Mouse (Mus musculus): ENCODE results near the gene Irak3.
A peak's percentile ranks its signal among the peaks of the same experiment; 100 is the strongest.
"Not testable (repeated sequence)": the region's sequence is repeated elsewhere in the genome, so short reads cannot be mapped to it uniquely, and the experiment has no call there.

Gene Irak3

GRCm38 (mm10) chr10:120164931-120165792, 36.8 kb downstream of the Irak3 start:
- no peak for ATAC-seq (ENCODE audit: insufficient number of reproducible peaks, low FRiP score, low TSS enrichment)

DNA sequence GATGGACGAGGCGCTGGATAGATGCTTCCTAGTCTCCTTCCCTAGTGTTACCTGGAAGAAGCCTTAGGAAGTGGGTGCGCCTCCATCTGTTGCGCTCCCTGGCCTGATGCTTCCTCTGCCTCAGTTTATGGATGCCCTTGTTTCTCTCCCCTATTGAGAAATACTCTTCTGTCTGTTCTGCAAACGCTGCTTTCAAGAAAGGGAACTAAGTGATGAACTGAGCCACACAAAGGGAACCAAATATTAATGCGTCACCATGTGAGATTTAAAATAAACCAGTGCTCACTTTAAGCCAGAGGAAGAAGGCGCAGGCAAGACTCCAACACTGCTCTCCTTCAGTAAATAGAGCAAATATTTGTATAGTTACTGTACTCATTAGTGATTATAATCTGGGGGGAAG, 38.4 kb downstream of the Irak3 start:
- no peak for ATAC-seq (ENCODE audit: insufficient number of reproducible peaks, low FRiP score, low TSS enrichment)

DNA sequence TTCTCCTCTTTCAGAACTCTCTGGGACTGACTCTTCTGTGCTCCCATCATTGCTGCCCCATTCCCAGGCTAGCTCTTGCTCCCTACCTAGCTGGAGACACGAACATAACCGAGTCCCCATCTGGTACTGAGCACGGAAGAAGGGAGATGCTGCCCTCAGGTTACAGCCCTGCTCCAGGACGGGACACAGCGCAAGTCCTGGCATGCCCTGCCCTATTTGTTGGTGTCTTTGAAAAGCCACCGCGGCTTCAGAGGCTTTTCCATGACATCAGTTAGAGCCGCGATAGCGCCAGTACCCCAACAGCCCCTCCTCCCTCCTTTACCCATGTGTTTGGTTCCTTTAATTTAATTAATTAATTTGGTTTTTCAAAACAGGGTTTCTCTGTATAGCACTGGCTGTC, 39.1 kb downstream of the Irak3 start:
- no peak for ATAC-seq (ENCODE audit: insufficient number of reproducible peaks, low FRiP score, low TSS enrichment)

- no peak for ATAC-seq (ENCODE audit: insufficient number of reproducible peaks, low FRiP score, low TSS enrichment)
Observed at GRCm38 (mm10) chr10:120160533-120160932, 41.4 kb downstream of the Irak3 start.

DNA sequence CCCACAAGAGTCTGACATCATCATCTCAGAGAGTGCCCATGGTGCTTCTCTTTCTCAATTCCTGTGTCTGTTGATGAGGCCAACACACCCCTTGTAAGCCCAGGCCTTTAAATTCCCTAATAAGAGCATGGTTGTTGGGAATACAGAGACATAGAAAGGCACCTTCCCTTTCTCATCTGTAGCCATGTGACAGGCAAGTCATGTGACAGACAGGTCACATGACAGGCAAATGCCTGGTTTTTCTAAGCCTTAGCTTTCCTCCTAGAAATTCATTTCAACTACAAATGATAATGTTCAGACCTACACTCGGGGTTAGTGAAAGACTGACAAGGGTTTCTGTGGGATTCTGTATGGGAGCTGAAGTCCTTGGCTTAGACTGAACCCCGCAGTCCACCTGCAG, 48.0 kb downstream of the Irak3 start:
- ATAC-seq (ENCODE audit: insufficient number of reproducible peaks, low FRiP score, low TSS enrichment) = no peak

DNA sequence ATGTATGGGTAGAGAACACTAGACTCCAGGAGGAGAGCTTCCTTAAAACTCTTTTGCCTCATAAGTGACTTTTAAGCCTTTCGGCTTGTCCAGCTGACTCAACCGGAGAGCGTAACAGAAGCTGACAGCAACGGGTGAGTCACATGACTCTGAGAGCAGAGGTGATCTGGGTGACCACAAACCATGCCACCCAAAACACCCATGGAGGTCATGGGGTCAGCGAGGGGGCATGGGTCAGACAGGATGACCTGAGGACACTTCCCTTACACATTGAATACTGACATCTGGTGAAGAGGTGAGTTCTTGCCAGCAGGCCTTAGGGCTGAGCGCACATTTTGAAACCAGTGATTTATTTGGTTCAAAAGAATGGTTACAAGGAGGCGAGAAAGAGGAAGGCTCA, 50.3 kb downstream of the Irak3 start:
- ATAC-seq (ENCODE audit: insufficient number of reproducible peaks, low FRiP score, low TSS enrichment) = no peak

- ATAC-seq (ENCODE audit: insufficient number of reproducible peaks, low FRiP score, low TSS enrichment) = no peak
Observed at GRCm38 (mm10) chr10:120140916-120141516, 60.9 kb downstream of the Irak3 start.

- ATAC-seq (ENCODE audit: insufficient number of reproducible peaks, low FRiP score, low TSS enrichment) = no peak
Observed at GRCm38 (mm10) chr10:120140193-120140592, 61.7 kb downstream of the Irak3 start.

DNA sequence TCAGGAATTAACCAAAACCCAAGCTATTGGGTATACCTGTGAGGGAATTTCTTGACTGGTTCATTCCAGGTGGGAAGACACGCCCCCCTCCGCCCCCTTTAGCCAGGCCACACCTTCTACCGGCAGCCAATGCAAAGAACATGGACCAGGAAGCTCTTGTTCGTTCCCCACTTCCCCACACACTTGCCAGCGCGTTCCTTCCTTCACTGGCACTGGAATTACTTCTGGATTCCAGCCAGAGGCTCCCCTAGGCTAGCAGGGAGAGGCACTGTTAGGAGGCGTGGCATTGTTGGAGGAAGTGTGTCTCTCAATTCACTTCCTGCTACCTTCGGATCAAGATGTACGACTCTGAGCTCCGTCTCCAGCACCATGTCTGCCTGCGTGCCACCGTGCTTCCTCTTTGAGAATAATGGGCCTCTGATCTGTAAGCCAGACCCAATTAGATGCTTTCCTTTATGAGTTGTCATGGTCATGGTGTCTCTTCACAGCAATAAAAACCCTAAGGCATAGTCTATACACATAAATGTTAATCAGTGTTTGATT, 65.8 kb downstream of the Irak3 start:
- ATAC-seq (ENCODE audit: insufficient number of reproducible peaks, low FRiP score, low TSS enrichment) = no peak

GRCm38 (mm10) chr10:120133697-120134096, 68.2 kb downstream of the Irak3 start:
- no peak for ATAC-seq (ENCODE audit: insufficient number of reproducible peaks, low FRiP score, low TSS enrichment)

DNA sequence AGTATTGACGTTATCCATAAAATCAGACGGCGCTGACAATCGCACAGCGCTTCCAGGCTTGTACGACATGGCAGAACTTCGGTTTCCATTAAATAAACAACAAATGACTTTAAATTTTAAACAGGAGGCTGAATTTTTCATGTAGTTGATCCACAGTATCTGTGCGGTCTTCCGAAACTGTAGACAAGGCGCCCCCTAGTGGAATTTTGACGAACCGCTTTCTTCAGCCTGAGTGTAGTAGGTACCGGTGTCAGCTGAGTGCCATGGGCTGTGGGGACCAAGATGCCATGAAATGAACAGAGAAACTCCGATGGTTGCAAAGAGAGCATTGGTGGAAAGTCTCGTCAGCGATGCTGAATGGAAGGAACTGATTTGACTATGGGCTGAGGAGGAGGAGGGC, 71.3 kb downstream of the Irak3 start:
- ATAC-seq (ENCODE audit: insufficient number of reproducible peaks, low FRiP score, low TSS enrichment) = 0 out of 2 replicates have a peak, but pooled peaks have one; percentile 45

GRCm38 (mm10) chr10:120128601-120129277, 73.2 kb downstream of the Irak3 start:
- ATAC-seq (ENCODE audit: insufficient number of reproducible peaks, low FRiP score, low TSS enrichment) = no peak

DNA sequence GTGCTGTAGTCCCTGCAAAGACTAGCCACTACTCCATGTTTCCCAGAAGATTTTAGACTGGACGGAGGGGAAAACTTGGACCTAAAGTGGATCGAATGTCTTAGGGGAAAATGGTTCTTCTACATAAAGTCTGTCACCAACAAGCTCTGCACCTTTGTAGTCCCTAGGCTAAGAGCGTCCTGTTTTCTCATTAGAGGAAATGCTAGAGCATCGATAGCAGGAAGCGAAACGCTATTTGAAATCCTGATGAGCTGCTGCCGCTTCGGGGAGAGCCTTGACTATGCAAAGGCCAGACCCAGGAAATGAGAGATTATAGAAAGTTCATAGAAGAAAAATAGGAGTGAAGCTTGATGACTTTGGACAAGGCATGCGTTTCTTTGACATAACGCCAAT, 76.5 kb downstream of the Irak3 start:
- ATAC-seq (ENCODE audit: insufficient number of reproducible peaks, low FRiP score, low TSS enrichment) = no peak

- peak; percentile 78; the same call in 1 of the 2 replicates for ATAC-seq (ENCODE audit: insufficient number of reproducible peaks, low FRiP score, low TSS enrichment)
Observed at GRCm38 (mm10) chr10:120124801-120125464, 77.0 kb downstream of the Irak3 start.

- ATAC-seq (ENCODE audit: insufficient number of reproducible peaks, low FRiP score, low TSS enrichment) = no peak
Observed at GRCm38 (mm10) chr10:120123721-120124120, 78.2 kb downstream of the Irak3 start.

DNA sequence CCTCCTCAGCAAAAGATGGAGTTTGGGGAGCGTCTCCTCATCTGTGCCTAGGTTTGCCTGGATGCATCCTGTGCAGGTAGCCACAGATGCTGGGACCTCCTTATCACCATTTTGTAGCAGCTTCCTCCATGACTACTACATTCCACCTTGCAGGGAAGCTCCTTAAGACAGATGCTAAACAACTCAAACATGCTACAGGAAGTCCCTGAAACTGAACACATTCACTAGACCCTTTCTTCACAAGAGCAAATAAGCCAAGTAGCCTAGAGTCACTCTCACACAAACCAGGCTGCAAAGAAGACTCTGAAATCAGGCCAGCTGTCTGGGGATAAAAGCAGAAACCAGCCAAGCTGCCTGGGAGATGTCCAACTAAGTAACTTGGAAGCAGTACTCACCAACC, 86.7 kb downstream of the Irak3 start:
- no peak for ATAC-seq (ENCODE audit: insufficient number of reproducible peaks, low FRiP score, low TSS enrichment)

GRCm38 (mm10) chr10:120114493-120114892, 87.4 kb downstream of the Irak3 start:
- no peak for ATAC-seq (ENCODE audit: insufficient number of reproducible peaks, low FRiP score, low TSS enrichment)

DNA sequence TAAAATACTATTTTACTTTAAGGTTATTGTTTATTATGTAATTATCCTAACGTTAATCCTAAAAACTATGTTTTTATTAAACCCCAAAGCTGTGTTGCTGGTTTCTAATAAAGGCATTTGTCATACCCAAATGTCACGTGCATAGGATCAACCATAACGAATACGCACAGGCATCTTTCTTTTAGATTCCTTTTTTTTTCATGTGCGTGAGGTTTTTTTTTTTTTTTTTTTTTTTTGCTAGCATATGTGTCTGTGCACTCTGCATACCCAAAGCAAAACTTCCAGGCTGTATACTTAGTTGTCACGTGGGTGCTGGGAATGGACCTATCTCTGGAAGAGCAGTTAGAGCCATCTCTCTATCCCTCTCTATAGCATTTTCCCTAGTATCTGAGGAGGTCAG, 88.0 kb downstream of the Irak3 start:
- no peak for ATAC-seq (ENCODE audit: insufficient number of reproducible peaks, low FRiP score, low TSS enrichment)

GRCm38 (mm10) chr10:120113482-120113881, 88.4 kb downstream of the Irak3 start:
- not testable (repeated sequence) for ATAC-seq (ENCODE audit: insufficient number of reproducible peaks, low FRiP score, low TSS enrichment)
